Mouse (Mus musculus) erythroblast, embryonic 14.5 days (primary cell): ENCODE measurements around the gene E130208F15Rik.

Experiments used
- GATA1 ChIP-seq: IDR thresholded peaks from 2 replicates; pipeline ENCODE4 v1.6.1; 2012; ENCODE audit warnings: low read length, inconsistent platforms, mixed read lengths
- TAL1 ChIP-seq: IDR thresholded peaks from 3 replicates; pipeline ENCODE4 v1.6.1; 2012; ENCODE audit warnings: low read length, inconsistent platforms, mixed read lengths

- TF ChIP-seq GATA1 (no peak), TAL1 (no peak)
Measured at GRCm38 (mm10) chr7:30315559-30316529, 5.7 kb upstream of the E130208F15Rik start.
